Mouse (Mus musculus) stomach, postnatal 0 days (tissue): ENCODE data around the gene Rgs12. TPM values are rescaled to one million over a fixed set of nuclear protein-coding genes. Genes with fewer than 3 reads are reported as not detected.

Experiments used
- ATAC-seq: fragments of 200-750 bp; cut with Nextera tagmentation; 2 replicates; pipeline ENCODE4 v1.8.0; 2017; ENCODE audit not compliant: low FRiP score, low TSS enrichment
- DNase-seq: peaks from one replicate; pipeline ENCODE4 v3.0.0-alpha.2; 2016; ENCODE audit warnings: low spot score
- H3K27ac ChIP-seq: fragments of 300-500 bp; sonication (generic); replicated peaks from 2 replicates; pipeline ENCODE4 v1.5.1; 2014; ENCODE audit warnings: mild to moderate bottlenecking, control low read depth
- H3K27me3 ChIP-seq: fragments of 300-500 bp; sonication (generic); 2 replicates; pipeline ENCODE4 v1.6.1; 2014; ENCODE audit warnings: low read length; ENCODE audit not compliant: control insufficient read depth, insufficient read depth
- H3K36me3 ChIP-seq: fragments of 300-500 bp; sonication (generic); 2 replicates; pipeline ENCODE4 v1.6.1; 2014; ENCODE audit warnings: low read length, mixed read lengths; ENCODE audit not compliant: control insufficient read depth, insufficient read depth
- H3K4me1 ChIP-seq: fragments of 300-500 bp; sonication (generic); replicated peaks from 2 replicates; pipeline ENCODE4 v1.6.1; 2014; ENCODE audit warnings: antibody characterized with exemption; ENCODE audit not compliant: control insufficient read depth, insufficient read depth
- H3K4me2 ChIP-seq: fragments of 300-500 bp; sonication (generic); replicated peaks from 2 replicates; pipeline ENCODE4 v1.6.1; 2014; ENCODE audit warnings: low read depth, mild to moderate bottlenecking, control low read depth, moderate library complexity
- H3K4me3 ChIP-seq: fragments of 300-500 bp; sonication (generic); 2 replicates; pipeline ENCODE4 v1.5.1; 2014; ENCODE audit warnings: low read depth, low read length, control low read depth
- H3K9ac ChIP-seq: fragments of 300-500 bp; sonication (generic); 2 replicates; pipeline ENCODE4 v1.6.1; 2014; ENCODE audit warnings: mild to moderate bottlenecking, low read length, control low read depth, mixed read lengths
- H3K9me3 ChIP-seq: fragments of 300-500 bp; sonication (generic); 2 replicates; pipeline ENCODE4 v1.6.1; 2016; ENCODE audit warnings: low read length; ENCODE audit not compliant: control insufficient read depth
- CTCF ChIP-seq: IDR thresholded peaks from 2 replicates; pipeline ENCODE4 v1.5.1; 2016; ENCODE audit warnings: antibody characterized with exemption, low read depth, mild to moderate bottlenecking, moderate library complexity
- EP300 ChIP-seq: optimal IDR thresholded peaks from 2 replicates; pipeline ENCODE3; 2016; ENCODE audit warnings: antibody characterized with exemption
- WGBS: fragments of 180-500 bp; shearing (Covaris S2); extraction: QIAGEN DNeasy Blood & Tissue Kit; methylation state at CpG from one replicate; pipeline ENCODE4 v1.1.7; 2014; 5-methylcytosine and 5-hydroxymethylcytosine counted together
- polyA plus RNA-seq: library from polyadenylated mRNA; unstranded; fragments of >200 nt; fragmentation: Nextera tagmentation; extraction: Ambion mirVana; gene quantifications from 2 replicates; pipeline ENCODE4 v1.2.1, GENCODE M21; 2015

Gene Rgs12
- polyA plus RNA-seq, 1 experiment from 2014 or later, result 12.7 TPM

- H3K27ac ChIP-seq, result no peak overlapping the region
- WGBS, result 64% methylated on average over 5 of the region's 5 CpGs
- H3K9ac ChIP-seq, result no peak overlapping the region
- no peaks in the 10 kb centered on the region for H3K9me3 ChIP-seq
- no peak for DNase-seq
- H3K27me3 ChIP-seq, result no peaks in the 10 kb centered on the region
- no peak for ATAC-seq
- H3K4me2 ChIP-seq, result no peak overlapping the region
- peaks cover 3% of the 10 kb centered on the region; the same call in 1 of the 2 replicates for H3K36me3 ChIP-seq
- no peaks in the 10 kb centered on the region for H3K4me1 ChIP-seq
- no peak for TF ChIP-seq EP300
- TF ChIP-seq CTCF, result no peak
- no peak overlapping the region for H3K4me3 ChIP-seq
These were observed 19.1 kb downstream of the Rgs12 start for GRCm38 (mm10) chr5:34968386-34968785.

GRCm38 (mm10) chr5:34972471-34972870 is 23.2 kb downstream of the Rgs12 start:
- no peaks in the 10 kb centered on the region for H3K4me1 ChIP-seq
- no peak overlapping the region for H3K27ac ChIP-seq
- H3K4me3 ChIP-seq, result no peak overlapping the region
- DNase-seq (no peak), ATAC-seq (no peak)
- no peaks in the 10 kb centered on the region for H3K27me3 ChIP-seq
- TF ChIP-seq CTCF, result no peak
- no peak for TF ChIP-seq EP300
- 0 out of 2 replicates have a peak, but pooled peaks cover 3% of the 10 kb centered on the region for H3K36me3 ChIP-seq
- H3K9me3 ChIP-seq, result no peaks in the 10 kb centered on the region
- H3K9ac ChIP-seq, result no peak overlapping the region
- H3K4me2 ChIP-seq, result no peak overlapping the region
- 86% methylated on average over 3 of the region's 3 CpGs for WGBS

- Histone ChIP-seq H3K9ac (no peak overlapping the region), H3K36me3 (0 out of 2 replicates have a peak, but pooled peaks cover 3% of the 10 kb centered on the region), H3K4me1 (no peaks in the 10 kb centered on the region), H3K4me3 (no peak overlapping the region), H3K27me3 (no peaks in the 10 kb centered on the region), H3K9me3 (no peaks in the 10 kb centered on the region), H3K27ac (no peak overlapping the region), H3K4me2 (no peak overlapping the region)
- DNase-seq, result no peak
- ATAC-seq, result no peak
- TF ChIP-seq CTCF (no peak), EP300 (no peak)
- 72% methylated on average over 8 of the region's 8 CpGs for WGBS
These were observed 24.5 kb downstream of the Rgs12 start for GRCm38 (mm10) chr5:34973560-34974317.

GRCm38 (mm10) chr5:34974773-34975443 is 25.7 kb downstream of the Rgs12 start:
- Histone ChIP-seq H3K4me1 (no peaks in the 10 kb centered on the region), H3K9me3 (no peaks in the 10 kb centered on the region), H3K27me3 (no peaks in the 10 kb centered on the region), H3K9ac (no peak overlapping the region), H3K4me2 (no peak overlapping the region), H3K36me3 (0 out of 2 replicates have a peak, but pooled peaks cover 3% of the 10 kb centered on the region), H3K4me3 (no peak overlapping the region), H3K27ac (no peak overlapping the region)
- 79% methylated on average over 11 of the region's 11 CpGs for WGBS
- TF ChIP-seq CTCF, result no peak
- no peak for TF ChIP-seq EP300
- no peak for ATAC-seq
- no peak for DNase-seq

- H3K9ac ChIP-seq, result no peak overlapping the region
- no peak for ATAC-seq
- H3K36me3 ChIP-seq, result 0 out of 2 replicates have a peak, but pooled peaks cover 3% of the 10 kb centered on the region
- no peak overlapping the region for H3K27ac ChIP-seq
- DNase-seq, result no peak
- no peaks in the 10 kb centered on the region for H3K27me3 ChIP-seq
- no peak for TF ChIP-seq CTCF
- no peak for TF ChIP-seq EP300
- H3K4me1 ChIP-seq, result no peaks in the 10 kb centered on the region
- H3K4me2 ChIP-seq, result no peak overlapping the region
- H3K4me3 ChIP-seq, result no peak overlapping the region
- H3K9me3 ChIP-seq, result no peaks in the 10 kb centered on the region
- 89% methylated on average over 9 of the region's 9 CpGs for WGBS
These were observed 27.5 kb downstream of the Rgs12 start for GRCm38 (mm10) chr5:34976540-34977292.
